Mouse (Mus musculus) gastrocnemius, postnatal 25 days (tissue): Measurements from ENCODE around the gene Nudt22. TPM values are rescaled to one million over a fixed set of nuclear protein-coding genes. Genes with fewer than 3 reads are reported as not detected.
A peak's percentile ranks its signal among the peaks of the same experiment; 100 is the strongest.

ENCODE experiments used
- DNase-seq: peaks from one replicate; pipeline ENCODE4 v3.0.0; 2022
- long read RNA-seq, 2 experiments: library from polyadenylated mRNA; stranded (forward); transcript quantifications; one replicate each; pipeline ENCODE4 v2.0.0; 2021
- total RNA-seq, 2 experiments: library from RNA; stranded (reverse); gene quantifications; 1 replicate in 1 of 2; 2 replicates in 1 of 2; pipeline ENCODE4 v1.2.3; 2021

The Nudt22 gene
- 10 to 100 TPM; 15.6 to 17.2 TPM for total RNA-seq
- long read RNA-seq, experiment 1, transcript Nudt22-201 (6 exons, 1,000 nt) = major isoform, 18 of 27 reads
- long read RNA-seq, experiment 1, partial matches to known transcripts = 3 of 27 reads
- long read RNA-seq, experiment 1, other reads (novel, unspliced or antisense) = 6 of 27 reads
- long read RNA-seq, experiment 2, transcript Nudt22-201 (6 exons, 1,000 nt) = major isoform, 22 of 25 reads
- long read RNA-seq, experiment 2, partial matches to known transcripts = 3 of 25 reads
- long read RNA-seq, experiment 2, other reads (novel, unspliced or antisense) = 0 of 25 reads

DNA sequence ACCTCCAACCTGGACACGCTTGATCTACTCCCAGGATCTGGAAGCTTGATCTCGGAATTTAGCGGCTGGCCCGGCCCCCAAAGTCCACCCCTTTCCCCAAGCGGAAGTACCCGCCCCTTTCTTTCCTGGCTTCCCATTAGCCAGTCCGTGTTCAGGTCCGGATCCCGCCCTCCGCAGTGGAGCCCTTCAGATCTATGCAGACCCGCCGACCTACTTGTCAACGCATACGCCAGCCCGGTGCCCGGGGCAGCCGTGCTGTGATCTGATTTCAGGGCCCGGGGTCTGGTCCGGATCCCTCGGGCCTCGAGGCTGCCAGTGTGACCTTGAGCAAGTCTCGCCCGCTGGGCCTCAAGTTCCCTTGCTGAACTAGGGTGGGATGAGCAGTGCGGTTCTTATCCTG is at the start of gene Nudt22, which contains the start of gene Trpt1:
Gene Nudt22 (minus strand): TSS at position 112 of the 400 bp plus-strand sequence.
Gene Trpt1 (plus strand): TSS at position 126 of the 400 bp plus-strand sequence.
- DNase-seq = peak; percentile 88

DNA sequence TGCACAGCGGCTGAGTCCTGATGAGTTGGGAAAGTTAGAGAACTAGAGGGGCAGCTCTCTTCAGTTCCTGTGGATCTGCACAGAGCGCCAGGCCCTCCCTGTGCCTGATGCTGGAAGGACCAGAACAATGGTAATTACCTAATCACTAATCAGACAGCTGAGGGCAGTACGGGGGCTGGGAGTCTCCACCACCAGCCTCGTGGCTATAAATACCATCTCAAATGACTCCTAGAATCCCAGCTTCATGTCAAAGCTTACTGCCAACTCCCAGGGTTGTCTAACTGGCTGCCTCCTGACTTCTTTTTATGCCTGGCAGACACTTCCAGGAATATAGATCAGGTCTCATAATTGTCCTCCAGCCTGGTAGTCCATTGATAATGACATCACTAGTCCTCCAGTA is 48.8 kb upstream of the Nudt22 start:
- DNase-seq = no peak

DNA sequence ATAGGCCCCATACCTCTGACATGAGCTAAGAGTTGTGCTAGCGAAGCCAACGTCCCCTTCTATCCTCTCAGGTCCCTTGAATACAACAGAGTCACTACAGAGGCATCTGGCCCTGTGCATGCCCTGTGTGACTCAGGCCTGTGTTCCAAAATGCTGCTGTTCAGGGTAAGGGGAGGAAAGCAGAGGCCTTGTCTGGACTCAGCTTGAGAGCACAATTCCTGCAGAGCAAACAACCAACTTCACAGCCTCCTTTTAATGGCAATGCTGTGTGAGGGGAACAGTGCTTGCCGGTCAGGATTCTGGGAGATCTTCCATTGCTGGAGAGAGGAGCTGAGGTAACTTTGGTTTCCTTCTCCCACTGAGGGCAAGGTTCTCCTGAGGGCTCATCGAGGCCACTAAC is 48.4 kb upstream of the Nudt22 start:
- no peak for DNase-seq

DNA sequence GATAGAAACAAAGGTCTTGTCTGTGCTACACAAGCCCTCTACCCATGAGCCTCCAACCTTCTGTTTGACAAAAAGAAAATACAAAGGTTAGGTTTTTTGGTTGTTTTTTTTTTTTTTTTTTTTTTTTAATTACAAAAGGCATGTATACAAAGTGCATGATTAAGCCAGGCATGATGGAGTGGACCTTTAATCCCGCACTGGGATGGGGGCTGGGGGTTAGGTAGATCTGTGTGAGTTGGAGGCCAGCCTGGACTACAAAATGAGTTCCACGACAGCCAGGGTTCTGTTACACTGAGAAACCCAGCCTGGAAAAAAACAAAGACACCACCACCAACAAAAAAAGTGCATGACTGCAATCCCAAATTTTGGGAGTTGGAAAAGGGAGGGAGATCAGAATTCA is 45.3 kb upstream of the Nudt22 start:
- no peak for DNase-seq

DNA sequence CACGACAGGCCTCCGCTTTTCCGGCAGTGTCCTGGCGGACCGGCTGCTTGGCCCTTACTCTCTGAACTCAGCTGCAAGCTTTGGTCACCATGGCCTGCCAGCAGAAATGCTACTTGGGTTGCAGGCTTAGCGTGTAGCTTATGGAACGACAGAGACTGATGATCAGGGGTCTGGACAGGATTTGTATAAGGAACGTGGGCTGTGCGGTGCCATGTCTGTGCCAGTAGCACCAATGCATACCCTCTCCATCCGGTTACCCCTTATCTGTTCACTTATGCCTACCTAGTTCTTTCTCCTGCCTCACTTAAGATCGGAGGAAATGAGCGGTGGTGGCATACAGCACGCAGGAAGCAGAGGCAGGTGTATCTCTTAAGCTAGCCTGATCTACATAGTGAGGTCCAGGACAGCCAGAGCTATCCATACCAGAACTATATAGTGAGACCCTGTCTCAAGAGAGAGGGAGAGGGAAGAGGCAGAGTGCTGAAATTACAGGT is 44.8 kb upstream of the Nudt22 start:
- DNase-seq = no peak

DNA sequence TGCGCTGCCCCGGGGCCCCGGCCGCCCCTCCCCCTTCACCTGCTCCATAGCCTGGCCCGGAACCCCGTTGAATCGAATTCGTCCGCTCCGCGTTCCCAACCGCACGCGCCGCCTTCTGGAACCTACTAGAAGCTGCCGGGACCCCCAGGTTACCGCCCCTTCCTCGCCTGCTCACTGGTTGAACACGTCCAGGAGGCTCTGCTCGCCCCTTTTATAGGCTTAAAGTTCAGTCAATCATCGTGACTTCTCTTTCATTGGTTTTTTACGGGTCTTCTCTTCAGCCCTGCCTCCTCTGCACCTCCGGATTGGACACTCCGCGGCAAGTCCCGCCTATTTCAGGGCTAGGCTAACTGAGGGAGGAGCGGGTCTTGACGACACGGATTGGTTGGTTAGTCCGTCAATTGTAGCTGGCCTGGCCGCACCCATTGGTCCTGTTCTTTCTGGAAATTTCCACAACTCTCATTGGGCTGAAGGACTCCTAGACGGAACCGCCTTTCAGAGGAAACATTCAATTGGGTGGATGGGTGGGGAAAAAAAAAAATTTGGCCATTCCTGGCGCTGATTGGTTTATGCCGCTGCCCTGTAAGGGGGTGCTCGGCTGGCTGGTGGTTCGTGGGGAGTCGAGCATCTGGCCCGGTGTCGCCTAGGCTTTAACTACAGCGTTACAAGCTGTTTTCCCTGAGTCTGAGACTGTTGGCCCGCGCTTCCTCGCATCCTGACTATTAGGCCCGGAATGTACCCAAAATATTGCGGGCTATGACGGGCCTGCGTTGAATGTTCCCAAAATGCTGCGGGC is 44.1 kb upstream of the Nudt22 start, which contains the start of gene Stip1:
Gene Stip1 (minus strand): TSS at position 127 of the 796 bp plus-strand sequence.
- DNase-seq = peak; percentile 100

DNA sequence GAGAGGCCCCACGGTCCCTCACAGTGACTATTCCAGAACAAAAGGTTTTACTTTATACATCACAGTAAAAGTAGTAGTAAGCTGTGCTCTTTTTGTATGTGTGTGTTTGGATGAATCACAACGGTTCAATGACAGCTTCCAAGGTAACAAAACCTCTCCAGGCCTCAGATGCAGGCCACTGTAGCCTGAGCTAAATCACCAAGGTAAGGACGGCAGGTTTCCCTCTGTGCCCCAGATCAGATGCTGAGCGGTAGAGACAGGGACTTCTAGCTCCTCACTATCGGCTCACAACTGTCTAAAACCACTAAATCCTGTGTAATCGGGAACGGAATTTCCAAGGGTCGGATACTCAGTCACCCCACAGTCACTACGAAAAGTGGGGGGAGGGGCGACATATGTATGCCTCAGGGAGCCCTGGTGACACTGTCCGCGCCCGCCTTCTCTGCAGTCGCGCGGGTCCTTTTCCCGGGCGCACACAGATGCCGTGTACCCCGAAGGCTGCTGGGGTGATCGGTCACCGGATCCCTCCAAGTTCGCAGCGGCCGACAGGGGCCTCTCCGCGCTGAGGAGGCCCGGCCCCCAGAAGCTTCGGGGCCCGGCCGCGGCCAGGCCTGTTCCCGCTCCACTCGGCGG is 43.3 kb upstream of the Nudt22 start:
- DNase-seq = peak; percentile 41

DNA sequence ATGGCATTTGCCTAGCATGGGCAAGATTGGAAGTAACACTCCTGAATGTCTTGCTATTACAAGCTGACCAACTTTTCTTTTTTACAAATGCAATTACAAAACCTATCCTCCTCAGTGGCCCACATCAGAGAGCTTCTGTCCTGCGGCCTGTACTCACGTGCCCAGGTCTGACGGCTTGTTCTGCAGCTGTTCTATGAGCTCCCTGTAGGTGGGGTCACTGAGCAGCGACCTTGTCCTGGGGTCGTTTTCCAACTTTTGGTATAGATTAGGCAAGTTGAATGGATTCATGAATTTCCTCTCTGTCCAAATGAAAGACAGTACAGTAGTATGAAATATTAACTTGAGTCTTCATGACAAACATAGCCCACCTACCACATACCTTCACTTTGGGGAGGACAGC is 38.1 kb upstream of the Nudt22 start:
- DNase-seq = no peak

DNA sequence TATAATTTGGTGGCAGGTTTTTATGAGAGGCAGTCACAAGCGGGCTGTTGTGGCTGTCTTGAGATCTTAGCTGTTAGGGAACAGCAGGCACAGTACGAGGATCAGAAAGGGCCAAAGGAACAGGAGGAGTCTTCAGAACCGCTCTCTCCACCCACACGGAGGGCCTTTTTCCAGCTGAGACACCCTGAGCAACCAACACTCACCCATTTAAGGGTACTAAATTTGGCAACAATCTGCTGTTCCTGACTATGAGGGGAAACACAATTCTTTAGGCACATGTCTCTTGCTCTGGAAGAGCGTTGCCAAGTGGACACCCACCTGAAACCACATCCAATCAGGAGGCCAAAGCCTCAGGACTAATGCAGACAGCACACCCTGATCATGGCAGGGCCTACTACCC is 33.6 kb upstream of the Nudt22 start:
- no peak for DNase-seq

DNA sequence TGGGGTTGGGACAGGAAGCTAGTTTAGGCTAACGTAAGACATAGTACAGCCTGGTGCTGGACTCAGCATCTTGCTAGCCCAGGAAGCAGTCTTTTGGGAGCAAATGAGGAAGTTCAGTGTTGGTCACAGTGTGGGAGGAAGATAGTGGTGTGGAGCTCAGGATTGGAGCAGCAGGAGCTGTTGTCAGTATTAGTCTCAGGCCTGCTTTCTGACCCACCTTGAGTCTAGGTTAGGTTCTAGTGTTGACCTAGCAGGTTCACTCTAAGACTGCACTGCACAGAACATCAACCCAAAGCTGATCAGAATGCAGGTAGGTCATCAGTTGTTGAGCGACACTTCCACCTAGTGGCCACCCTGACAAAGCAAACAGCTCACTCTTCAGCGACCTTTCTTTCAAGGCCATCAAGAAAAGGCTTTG is 24.3 kb upstream of the Nudt22 start:
- no peak for DNase-seq

DNA sequence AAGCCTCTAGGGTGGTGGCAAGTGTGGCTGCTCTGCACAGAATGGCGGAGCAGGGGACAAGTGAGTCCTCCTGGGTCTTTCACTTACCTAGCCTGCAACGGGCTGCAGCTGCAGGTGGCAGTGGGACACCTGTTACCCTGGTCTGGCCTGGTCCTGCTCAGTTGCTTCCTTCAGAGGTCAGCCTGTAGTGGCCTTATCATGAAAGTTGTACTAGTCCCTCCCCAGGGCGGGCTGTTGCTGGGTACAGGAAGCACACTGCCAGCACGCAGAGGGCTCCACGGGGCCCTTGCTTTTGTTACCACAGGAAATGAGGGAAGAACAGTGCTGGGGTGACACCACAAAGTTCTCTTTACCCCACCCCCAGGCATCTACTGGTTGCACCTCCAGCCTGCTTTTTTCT is 23.3 kb upstream of the Nudt22 start, which contains the start of gene Fermt3:
Gene Fermt3 (minus strand): TSS at position 279 of the 400 bp plus-strand sequence.
- peak; percentile 53 for DNase-seq

DNA sequence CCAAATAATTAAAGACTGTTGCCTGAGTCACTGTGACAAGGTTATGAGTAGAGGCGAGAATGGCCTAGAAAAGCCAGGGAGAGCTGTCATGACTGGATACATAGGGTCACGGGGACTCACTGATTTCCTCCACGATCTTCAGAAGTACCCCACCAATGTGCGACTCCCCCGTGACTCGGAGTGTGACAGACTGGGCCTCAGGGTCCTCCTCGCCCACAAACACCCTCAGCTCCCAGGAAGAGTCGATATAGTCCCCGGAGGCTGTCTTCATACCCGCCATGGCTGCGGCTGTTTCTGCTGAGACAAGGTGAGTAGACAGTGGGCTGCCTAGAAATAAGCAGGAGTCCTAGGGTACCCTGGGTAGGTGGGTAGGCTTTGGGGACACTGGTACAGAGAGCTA is 22.6 kb upstream of the Nudt22 start:
- DNase-seq = no peak

DNA sequence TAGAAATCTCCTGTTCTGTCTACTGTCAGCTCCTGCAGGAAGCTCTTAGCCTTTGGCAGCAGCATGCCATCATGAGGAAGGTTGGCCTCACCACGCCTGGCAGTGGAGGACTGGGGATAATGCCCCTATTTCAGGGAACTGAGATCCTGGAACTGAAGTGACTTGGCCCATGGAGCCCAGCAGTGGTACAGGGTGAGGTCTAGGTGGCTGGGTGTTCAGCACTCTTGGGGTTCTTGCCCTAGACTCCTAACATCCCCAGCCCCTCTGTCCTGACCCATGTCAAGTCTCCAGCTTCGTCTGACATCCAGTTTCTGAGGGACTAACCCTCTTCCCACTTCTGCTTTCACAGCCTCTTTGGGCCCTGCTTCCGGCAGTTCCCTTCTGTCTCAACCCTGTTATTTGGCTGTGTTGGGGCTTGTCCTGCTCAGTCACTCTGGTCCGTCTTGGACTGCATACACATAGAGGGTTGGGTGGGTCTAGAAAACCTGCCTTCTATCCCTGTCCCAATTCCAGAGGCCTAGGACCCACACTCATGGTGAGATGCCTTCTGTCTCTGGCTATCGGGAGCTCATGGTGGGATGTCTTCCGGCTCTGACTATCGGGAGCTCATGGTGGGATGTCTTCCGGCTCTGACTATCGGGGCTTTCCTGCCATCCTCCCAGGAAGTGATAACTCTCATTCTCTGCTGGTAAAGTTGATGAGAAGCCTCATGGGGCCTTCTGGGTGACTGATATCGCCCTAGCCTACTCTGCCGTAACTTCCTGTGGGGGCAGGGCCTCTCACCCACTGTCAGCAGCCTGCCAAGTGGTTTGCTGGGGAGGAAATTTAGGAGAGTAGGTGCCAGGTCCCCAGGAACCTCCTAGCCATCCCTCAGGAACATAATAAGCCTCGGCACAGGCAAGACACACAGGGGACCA is 21.9 kb upstream of the Nudt22 start:
- DNase-seq = no peak

DNA sequence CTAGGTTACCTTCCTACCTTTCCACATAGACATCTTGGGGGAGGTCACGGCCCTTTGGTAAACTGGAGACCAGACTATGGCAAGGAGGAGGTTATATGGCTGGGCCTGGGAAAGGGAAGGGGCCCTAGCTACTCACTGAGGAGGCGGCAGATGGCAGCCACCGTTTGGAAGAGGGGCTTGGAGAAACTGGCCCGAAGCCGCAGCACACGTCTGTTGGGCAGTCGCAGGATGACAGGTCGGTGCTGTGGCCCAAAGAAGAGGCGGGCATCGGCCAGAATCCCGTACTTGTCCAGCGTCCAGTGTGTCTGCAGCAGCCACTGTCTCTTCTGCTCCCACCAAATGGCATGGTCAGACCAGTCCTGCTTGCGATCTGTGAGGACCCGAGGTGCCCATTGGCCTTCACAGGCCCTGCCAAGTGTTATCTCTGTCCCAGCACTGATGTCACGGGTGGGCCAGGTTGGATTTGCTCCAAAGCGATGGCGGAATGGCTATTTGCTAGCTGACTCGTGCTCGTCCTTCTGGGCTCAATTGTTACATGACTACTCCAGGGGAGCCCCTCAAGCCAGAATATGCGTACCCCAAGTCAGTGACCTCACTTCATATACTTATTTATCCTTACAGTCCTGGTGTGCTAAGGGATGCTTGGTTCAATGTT is 18.7 kb upstream of the Nudt22 start:
- DNase-seq = no peak

DNA sequence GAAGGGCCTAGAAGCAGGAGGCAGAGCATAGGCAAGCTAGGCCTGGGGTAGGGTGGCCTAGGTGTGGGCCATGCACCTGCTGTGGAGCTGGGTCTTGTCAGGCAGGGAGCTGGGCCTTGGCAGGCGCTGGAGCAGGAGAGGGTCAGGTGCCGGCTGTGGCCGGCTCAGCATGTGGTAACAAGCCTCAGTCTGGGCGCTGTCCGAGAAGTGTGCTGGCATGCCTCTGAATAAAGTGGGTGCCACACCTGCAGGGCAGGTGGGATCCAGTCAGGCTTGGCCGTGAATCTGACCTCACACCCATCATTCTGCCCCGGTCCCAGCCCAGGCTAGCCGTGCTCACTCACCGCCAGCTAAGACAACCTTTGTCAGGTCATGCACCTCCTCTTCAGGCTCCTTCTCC is 18.1 kb upstream of the Nudt22 start:
- DNase-seq = no peak

DNA sequence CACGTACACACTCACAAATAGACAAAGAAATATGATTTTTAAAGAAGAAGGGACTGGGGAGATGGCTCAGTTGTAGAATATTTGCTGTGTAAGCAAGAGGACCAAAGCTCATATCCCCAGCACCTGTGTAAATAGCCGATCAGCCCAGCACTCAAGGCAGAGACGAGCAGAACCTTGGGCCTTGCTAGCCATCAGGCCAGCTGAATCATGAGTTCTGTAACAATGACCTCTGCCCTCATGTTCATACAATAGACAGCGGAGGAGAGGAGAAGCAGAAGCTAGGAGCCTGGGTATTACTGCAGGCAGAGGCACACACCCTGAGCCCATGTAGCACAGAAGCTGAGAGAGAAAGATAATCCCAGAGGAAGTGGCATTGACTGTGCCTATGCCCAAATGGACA is 16.5 kb upstream of the Nudt22 start:
- DNase-seq = no peak

DNA sequence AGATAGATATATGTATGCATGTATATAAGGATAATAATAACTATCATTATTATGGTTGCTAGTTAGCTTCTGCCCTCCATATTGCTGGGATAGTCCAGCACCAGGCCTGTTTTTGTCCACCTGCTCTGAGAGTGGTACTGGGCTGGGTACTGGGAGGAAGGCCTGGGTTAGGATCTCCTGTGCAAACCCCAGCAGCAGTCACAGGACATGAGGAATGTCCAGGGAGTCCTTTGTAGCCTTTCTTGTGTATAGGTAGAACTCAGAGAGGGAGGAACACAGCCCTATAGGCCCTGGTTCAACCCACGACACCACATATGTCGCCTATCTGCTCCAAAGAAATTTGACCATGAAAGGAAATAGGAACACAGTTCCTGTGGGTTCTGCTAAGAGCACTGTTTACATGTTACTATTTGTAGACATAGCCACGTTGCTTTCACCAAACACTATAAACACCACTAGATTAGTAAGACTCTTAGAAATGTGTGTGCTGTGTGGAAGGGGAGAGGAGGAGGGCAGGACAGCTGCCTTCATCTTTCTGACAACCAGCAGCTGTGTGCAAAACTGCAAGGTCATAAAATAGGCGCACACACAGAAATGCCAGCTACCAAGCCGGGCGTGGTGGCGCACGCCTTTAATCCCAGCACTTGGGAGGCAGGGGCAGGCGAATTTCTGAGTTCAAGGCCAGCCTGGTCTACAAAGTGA is 11.1 kb upstream of the Nudt22 start:
- no peak for DNase-seq

DNA sequence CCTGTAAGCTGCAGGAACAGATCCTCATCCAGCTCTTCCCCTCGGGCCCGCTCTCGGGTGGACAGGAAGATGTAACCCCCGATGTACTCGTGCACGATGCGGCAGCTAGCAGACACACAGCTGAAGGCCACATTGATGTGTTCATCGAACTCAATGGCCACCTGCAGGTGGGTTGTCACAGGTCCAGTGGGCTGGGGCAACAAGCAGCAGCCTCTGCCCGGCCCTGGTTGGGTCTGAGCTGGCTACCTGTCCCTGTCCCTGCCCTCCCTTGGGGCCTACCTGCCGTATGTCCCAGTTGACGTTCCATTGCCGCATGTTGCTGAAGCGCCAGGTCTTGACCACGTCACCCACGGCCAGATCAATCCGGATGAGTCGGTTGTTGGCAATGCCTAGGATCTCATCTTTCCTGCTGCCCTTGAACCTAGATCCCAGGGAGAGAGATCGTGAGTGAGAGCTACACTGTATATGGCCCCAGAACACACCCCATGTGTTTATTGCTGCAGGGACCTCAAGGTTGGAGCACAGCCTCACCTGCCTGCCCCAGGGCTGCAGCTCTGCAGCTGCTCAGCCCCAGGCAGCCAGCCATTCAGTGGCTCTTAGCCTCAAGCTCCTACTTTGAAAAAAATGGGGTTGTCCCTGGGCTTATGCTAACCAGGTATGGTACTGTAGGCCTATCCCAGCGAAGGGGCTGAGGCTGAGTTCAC is 3.6 kb upstream of the Nudt22 start:
- DNase-seq = no peak

DNA sequence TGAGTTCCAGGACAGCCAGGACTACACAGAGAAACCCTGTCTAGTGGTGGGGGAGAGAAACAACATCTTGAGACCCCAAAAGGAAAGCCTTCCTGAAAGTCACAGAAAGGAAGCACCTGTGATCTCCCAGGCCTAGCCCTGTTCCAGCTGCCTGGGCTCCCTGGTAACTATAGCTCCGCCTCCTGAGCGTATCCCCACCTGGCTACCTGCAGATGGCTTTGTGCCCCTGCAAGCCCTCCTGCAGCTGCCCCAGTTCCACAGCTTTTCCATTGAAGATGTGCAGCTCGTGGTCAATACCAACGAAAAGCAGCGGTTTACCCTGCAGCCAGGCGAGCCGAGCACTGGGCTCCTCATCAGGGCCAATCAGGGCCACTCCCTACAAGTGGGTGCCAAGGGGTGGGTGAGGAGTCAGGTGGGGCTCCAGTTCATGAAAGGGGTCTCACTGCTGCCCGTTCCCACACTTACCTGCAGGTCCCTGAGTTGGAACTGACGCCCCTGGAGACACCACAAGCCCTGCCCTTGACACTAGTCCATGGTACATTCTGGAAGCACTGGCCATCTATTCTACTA is 1.9 kb upstream of the Nudt22 start:
- DNase-seq = no peak
